Mouse (Mus musculus) telencephalon, adult 2 months (tissue): ENCODE measurements around the gene Lmntd2.
"Not testable (repeated sequence)": the region's sequence is repeated elsewhere in the genome, so short reads cannot be mapped to it uniquely, and the experiment has no call there.

Source experiments
- DNase-seq: peaks from one replicate; pipeline ENCODE4 v3.0.0-alpha.2; 2011; ENCODE audit warnings: low read depth, low spot score

The Lmntd2 gene

DNA sequence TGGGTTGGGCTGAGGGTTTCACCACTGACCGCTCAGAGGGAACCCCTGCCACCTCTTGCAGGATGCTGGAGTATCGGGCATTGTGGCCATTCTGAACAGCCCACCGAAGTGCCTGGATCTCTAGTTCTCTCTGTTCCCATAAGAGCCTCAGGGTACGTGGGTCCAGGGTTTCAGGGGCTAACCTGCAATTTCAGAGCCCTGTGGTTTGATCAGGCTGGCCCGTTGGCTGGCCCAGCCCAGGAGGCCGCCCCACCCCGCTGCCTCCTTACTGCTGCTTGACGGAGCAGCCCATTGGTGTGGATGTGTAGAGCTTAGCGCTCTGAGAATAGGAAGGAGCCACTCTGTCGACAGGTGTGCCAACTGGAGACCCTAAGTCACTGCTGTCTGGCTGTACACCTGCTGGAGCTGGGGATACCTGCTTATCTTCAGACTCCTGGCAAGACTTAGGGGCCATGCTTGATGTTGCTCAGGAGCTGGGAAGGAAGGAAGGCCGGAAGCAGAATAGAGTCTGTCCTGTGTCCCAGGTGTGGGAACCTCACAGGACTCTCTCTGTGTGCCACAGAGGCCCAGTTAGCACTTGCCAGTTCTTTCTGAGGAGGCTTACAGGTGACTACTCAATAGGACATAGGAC lies at the start of gene Lmntd2:
Gene Lmntd2, minus strand, starts transcription at position 476 of the 631 bp plus-strand sequence.
- DNase-seq = no peak

DNA sequence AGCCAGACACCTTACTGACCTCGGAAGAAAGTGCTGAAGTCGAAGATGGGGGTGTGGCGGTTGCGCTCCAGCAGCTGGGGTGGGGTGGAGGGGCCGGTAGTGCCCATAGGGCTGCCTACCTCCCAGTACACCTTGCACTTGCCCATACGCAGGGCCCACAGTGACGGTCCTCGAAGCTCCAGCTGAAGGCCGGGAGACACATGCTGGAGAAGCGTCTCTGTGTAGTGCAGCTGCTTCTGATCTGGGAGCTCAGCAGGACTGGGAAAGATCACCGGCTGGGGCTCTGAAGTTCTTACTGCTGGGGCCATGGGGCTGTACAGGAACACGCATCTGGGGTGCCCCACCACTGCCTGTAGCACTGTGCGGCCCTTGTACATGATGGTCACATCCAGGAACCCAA lies 49.8 kb upstream of the Lmntd2 start:
- no peak for DNase-seq

DNA sequence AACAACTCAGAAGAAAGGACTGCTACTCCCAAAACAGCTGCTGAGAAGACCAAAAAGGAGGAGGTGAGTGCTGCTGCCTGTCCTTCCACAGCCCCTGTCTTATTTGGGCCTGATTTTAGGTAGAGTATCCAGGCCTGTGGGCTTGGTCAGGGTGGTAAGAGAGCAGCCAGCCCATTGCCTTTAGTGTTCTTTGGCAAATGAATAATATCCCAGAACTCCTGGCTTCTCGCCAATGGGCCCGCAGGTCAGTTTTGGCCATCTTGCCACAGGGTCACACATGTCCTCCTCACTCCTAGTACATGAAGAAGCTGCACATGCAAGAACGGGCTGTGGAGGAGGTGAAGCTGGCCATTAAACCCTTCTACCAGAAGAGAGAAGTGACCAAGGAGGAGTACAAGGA lies 47.6 kb upstream of the Lmntd2 start:
- no peak for DNase-seq

DNA sequence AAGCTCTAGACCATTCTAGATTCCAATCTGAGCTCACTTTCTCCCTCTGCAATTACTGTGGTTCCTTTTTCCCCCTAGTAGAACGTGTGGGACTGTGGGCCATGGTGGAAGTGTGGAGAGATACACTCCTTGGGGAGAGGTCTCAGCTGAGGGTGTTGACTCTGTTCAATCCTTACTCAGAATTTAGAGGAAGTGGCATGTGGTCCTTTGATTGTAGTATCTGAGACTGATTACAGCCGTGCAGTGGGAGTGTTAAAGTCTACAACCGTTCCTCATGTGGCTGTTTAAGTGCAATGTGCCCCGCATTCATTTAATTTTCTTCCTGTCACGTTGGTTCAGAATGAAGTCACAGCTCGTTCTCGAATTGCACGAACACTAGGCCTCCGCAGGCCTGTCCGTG lies 42.3 kb upstream of the Lmntd2 start:
- DNase-seq = no peak

DNA sequence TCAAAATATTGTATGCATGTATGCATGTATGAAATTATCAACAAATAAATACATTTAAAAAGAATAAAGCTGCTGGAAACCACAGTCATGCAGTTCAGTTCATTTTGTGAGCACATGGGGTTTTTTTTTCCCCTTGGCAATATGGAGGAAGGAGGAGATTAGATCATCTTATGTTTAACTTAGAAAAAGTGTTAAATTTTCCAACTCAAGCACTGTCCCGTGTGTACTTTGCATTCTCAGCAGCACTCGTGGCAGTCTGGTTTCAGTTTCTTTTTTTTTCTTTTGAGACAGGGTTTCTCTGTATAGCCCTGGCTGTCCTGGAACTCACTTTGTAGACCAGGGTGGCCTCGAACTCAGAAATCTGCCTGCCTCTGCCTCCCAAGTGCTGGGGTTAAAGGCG lies 36.6 kb upstream of the Lmntd2 start:
- DNase-seq = not testable (repeated sequence)

DNA sequence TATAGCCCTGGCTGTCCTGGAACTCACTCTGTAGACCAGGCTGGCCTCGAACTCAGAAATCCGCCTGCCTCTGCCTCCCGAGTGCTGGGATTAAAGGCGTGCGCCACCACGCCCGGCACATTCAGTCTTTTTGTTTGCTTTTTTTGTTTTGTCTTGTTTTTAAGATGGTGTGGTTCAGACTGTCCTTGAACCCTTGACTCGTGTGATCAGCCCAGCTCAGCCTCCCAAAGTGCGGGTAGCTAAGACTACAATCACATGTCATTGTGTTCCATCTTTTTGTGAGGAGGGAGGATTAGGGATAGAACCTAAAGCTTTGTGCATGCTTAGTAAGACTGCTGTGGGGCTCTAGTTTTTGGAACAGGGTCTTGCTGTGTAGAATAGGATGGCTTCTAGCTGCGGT lies 17.7 kb upstream of the Lmntd2 start:
- no peak for DNase-seq

DNA sequence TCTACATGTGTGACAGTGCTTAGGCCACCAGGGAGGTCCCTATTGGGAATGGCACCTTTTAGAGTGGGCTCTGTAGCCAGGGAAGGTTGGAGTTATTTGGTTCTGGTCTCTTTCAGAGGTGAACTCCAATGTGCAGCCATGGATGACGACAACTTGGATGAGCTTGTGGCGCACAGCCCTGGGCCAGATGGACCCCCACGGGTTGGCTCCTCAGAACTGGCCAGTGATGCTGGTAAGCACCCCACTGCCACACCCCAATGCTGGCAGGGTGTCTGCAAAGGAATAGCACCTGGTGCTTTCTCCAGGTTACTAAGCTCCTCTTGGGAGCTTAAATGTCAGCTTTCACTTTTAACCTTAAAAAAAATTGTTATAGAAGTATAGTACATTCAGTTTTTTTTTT lies 17.2 kb upstream of the Lmntd2 start:
- no peak for DNase-seq

DNA sequence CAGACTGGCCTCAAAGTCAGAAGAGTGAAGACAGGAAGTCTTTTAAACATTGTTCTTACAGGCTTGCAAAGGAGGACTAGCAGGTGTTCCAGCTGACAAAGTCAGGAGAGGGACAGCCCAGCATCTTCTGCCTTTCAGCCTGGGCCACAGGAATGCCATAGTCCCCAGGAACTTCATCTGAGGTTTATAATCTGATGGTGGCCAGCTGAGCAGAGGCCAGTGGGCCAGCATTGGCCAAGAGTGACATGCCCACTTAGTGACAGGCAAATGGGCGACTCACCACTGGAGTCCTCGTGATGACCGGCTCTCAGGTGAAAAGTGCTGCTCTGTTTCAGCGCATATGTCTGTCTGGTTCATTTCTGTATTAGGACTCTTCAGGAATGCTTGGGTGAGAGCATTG lies 16.7 kb upstream of the Lmntd2 start:
- DNase-seq = no peak

DNA sequence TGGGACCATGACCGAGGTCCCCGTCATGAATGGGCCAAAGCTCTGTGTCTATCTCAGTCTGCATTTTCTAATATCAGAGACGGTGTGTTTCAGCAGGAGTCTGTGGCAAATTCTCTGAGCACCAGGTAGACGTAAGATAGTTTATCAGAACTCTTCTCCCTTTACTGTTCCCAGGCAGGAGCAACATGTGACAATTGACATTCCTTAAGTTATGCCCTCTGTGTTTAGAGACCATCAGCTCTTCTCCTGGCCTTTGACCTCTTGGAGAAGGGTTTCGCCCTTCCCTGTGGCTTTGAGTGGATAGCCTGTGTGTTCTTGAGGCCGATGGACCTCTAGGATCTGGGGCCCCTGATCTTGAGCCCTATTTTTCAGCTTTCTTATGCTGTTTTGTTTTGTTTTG lies 15.8 kb upstream of the Lmntd2 start:
- DNase-seq = no peak

DNA sequence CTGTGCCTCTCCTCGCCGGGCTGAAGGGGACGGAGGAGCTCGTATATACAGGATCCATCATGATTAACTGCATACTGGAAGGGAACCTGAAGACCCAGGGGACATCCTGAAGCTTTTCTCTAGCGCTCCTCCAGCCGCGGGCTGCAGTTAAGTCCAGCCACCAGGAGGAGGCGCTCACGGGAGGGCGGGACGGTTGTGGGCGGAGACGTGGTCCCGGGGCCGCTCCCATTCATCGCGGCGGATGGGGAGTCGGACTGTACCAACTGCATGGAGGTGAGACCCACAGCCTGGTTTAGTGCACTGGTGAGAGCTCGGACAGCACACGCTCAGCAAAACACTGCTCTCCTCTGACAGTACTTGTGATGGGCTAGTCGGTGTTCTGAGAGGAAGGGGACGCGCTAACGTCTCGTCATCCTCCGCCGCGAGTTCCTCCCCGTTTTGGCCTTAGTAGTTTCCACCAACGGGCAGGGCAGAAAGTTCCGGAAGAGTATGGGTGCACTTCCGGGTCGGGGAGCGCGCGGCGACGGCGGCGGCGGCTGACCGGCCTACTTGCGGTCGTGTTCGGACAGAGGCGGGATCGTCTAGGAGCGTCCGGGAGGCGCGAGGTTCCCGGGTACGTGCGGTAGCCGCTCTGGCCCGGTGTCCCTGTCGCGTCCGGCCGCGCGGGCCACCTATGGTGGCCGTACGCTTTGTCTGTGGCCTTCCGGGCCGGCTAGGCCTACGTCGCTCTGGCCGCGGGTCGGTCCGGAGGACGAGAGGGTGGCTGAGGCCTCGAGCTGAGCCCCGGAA lies 14.6 kb upstream of the Lmntd2 start, which contains the start of gene Phrf1:
Gene Phrf1, plus strand, starts transcription at position 506 of the 789 bp plus-strand sequence.
- peak; percentile 91 for DNase-seq

DNA sequence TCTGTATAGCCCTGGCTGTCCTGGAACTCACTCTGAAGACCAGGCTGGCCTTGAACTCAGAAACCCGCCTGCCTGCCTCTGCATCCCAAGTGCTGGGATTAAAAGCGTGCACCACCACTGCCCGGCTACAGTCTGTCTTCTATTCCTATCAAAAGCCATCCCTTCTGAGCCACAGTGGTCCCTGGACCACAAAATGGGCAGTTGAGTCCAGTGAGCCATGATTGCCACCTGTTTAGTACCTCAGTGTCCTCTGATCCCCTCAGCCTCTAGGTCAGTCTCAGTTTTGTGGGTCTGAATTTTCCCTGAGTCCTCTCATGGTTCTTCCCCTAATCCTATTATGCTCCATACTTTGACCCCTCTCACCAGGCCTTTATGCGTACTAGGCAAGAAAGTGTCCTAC lies 13.9 kb upstream of the Lmntd2 start:
- no peak for DNase-seq

DNA sequence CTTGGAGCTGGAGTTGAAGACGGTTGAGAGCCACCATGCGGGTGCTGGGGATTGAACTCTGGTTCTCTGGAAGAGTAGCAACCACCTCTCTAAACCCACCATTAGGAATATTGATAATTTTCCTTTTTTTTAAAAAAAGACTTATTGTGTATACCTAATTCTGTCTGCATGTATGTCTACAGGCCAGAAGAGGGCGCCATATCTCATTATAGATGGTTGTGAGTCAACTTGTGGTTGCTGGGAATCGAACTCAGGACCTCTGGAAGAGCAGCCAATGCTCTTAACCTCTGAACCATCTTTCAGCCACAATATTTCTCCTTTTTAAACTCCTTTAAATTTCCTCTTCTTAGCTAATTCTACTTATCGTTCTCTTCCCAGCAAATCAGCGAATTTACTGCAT lies 12.7 kb upstream of the Lmntd2 start:
- no peak for DNase-seq

DNA sequence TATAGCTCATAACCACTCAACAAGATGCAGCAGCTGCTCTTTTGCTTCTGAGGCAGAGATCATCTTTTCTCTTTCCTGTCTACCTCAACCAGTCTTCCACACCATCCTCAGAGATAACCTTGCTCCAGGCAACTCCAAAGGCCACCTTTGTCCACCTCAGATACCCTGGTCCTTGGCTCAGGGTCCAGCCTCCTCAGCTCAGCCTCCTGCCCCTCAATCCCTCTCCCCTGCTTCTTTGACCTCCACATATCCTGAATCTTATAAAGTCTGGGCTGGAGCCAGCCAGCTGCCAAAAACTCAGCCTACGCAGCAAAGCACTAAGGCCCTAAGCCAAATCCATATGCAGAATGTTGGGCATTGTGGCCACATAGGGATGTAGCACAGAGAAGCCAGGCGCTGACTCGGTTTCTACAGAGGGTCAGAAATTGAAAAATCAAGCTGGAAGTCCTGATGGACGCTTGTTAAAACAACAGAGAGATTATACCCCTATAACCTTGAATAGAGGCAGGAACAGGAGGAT lies 8.9 kb upstream of the Lmntd2 start:
- no peak for DNase-seq

DNA sequence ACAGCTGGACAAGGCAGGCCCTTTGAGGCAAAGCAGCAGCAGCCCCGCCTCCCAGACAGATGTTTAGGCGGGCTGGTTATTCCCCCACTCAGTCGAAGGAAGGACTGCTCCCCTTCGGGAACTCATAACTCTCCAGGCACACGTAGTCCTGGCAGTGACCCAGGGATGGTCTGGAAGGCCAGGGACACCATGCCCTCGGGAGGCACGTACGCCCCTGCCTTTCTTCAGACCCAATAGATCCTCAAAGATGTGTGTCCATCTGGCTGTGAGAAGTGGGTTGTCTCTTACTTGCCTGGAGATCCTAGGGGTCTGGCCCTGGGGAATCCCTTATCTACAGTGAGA lies 8.2 kb upstream of the Lmntd2 start:
- no peak for DNase-seq

DNA sequence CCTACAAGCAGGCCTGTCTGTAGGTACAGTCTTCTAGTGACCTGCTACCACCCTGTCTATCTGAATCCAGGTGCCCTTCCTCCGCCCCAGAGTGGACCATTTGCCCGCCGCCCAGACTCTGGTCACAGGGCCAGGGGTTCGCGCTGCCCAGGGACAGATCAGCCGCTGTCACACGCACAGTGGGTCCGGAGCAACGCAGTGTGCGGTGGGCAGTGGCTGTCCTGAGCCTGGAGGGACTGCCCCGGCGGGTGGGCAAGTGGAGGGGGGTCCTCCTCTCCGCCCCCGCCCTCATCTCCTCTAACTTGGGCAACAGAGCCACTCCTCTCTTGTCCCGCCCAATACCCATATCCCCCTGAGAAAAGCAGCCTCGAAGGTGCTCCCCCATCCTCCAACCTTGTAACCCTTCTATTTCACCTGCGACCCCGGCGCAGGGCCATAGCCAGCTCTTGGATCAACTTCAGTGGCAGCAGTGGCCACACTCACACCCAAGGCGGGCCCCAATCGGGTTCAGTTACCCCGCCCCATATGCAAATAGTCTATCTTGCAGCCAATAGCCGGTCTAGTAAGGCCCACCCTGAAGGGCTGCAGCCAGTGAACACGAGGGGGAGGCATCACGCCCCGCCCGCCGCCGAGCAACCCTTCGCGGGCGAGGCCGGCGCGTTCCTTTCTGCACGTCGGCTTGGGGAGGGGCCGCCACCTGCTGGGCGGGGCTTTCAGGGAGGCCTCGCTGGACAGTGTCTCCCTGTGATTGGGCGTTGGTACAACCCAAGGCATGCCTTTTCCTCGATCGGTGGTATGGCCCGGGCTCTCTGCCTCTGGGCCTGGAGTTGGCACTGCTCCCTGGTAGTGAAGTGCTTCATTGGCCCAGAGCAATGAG lies 7.6 kb upstream of the Lmntd2 start:
- DNase-seq = peak; percentile 92

DNA sequence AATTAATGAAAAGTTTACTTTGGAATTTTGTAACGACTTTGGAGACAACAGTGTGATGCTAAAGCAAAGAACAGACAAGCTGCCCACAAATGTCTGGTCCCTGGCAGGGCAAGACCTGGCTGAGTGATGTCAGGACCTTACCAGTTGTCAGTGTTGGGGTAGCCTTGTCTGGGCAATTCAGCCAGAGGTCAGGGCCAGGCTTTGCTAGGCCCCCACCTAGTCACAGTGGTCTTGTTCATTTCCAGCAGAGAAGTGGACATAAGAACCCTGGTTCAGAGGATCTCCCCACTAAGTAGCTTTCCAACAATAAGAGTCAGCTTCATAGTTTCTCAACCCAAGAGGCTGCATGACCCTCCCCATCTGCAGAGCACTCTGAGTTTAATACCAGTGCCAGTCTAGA lies 6.5 kb upstream of the Lmntd2 start:
- no peak for DNase-seq

DNA sequence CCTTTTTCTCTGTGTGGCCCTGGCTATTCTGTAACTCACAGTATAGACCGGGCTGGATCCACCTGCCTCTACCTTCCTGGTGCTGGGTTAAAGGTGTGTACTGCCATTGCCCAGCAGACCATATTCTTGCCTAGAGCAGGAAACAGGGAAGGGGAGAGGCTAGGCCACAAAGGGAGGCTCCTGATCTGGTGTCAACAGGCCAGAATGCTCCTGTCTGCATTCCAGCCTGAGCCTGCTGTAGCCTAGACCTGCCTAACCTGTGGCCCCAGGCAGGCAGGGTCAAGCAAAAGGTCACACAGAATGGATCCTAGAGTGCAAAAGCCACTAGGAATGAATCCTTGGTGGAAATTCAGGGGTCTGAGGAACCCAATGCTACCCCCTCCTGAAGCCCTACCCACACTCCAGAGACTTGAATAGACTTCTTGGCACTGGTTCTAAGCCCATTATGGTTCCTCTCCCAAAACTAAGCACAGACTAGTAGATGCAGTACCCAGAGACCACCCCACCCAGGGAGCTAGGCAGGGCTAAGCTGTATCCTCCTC lies 5.7 kb upstream of the Lmntd2 start:
- no peak for DNase-seq

DNA sequence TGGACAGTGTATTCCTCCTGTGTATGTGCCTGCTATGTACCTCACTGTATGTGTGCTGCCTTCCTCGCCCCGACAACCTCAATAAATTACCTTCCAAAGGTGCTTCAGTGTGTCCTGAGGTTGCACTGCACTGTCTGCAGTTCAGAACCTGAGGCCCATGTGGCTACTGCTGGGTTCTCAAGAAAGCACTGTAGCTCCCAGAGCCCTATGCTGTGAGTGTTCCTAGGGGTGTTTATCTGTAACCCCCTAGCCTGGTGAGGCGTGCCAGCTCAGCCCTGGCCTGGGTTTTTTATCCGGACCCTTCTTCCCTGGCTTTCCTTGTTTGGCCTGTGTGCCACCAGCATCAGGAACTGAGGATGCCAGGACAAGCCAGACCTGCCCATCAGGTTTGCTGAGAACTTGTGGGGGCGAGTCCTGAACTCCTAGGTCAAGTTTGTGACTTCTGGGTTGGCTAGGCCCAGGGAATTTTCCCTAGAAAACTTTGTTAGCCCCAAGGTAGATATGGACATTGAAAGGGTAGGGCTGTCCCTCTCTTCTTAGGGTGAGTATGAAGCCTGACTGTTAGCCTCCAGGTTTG lies 4.8 kb upstream of the Lmntd2 start:
- DNase-seq = no peak

DNA sequence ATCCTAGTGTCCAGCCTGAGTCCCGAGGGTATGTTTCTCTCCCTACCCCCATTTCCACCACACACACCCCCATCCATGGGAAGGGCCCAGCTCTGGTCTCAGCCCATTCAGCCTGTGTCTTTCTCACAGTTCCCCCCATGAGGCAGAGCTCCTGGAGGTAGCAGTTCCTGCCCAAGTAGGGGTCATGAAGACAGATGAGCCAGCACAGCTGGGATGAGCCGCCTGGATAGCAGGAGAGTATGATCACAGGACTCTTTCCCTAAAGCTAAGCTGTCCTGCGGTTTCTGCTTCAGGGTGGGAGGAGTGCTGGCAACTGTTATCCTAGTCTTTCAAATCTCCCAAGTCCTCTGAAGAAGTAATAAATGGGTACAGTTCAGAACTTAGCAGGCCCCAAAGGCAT lies 4.3 kb upstream of the Lmntd2 start:
- no peak for DNase-seq

DNA sequence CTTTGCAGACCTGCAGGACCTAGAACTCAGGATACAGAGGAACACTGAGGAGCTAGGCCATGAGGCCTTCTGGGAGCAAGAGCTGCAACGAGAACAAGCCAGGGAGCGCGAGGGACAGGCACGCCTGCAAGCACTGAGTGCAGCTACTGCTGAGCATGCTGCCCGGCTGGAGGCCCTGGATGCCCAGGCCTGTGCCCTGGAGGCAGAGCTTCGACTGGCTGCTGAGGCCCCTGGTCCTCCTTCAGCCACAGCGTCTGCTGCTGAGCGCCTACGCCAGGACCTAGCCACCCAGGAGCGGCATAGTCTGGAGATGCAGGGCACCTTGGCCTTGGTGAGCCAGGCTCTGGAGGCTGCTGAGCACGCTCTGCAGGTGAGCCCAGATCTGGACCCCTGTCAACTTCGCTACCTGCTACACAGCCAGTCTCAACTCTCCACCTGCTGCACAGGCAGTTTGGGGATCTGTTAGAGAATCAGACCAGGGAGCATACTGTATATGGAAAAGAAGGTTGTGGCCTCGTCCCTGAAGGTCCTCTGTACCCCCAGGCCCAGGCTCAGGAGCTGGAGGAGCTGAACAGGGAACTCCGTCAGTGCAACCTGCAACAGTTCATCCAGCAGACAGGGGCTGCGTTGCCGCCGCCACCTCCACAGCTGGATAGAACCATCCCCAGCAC lies 3.6 kb upstream of the Lmntd2 start:
- DNase-seq = no peak

DNA sequence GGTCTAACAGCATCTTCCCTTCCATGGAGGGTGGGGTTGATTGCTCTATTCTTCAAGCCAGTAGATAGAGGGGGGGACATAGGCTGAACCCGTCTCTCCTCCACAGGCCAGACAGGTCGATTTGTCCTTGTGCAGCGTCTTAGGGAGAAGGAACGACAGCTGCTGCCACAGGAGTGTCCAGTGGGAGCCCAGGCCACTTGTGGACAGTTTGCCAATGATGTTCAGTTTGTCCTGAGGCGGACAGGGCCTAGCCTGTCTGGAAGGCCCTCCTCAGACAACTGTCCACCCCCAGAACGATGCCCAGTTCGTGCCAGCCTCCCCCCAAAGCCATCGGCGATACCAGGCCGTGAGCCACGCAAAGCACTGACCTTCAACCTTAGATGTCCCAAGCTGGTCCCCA lies 3.0 kb upstream of the Lmntd2 start:
- no peak for DNase-seq
